Mouse (Mus musculus): ENCODE data around the gene Ank3.

GRCm38 (mm10) chr10:70006380-70006779 lies 607.8 kb downstream of the Ank3 start:
- TF ChIP-seq POLR2A (IDR thresholded peaks at IDR 0.05; ENCODE audit: borderline replicate concordance, extremely low read depth, insufficient read depth, insufficient read length, poor library complexity, severe bottlenecking) = no peak
- no peak for TF ChIP-seq CTCF (IDR thresholded peaks at IDR 0.05; ENCODE audit: borderline replicate concordance, extremely low read depth, insufficient read depth, insufficient read length)

Measured in brain, embryonic 14.5 days (tissue).